Mouse (Mus musculus): ENCODE data around the gene Polr3b. TPM values are rescaled to one million over a fixed set of nuclear protein-coding genes. Genes with fewer than 3 reads are reported as not detected.
A peak's percentile ranks its signal among the peaks of the same experiment; 100 is the strongest.

Polr3b gene
- total RNA-seq, 2 experiments from 2014 or later, result 11.5 to 12.6 TPM

- no peak for DNase-seq
These were observed 11.3 kb upstream of the Polr3b start for GRCm38 (mm10) chr10:84610783-84611182.

GRCm38 (mm10) chr10:84611664-84612063 is 10.4 kb upstream of the Polr3b start:
- no peak for DNase-seq

GRCm38 (mm10) chr10:84612281-84612680 is 9.8 kb upstream of the Polr3b start:
- no peak for DNase-seq

- no peak for DNase-seq
These were observed 8.7 kb upstream of the Polr3b start for GRCm38 (mm10) chr10:84613366-84613765.

GRCm38 (mm10) chr10:84615076-84615475 is 7.0 kb upstream of the Polr3b start:
- DNase-seq, result no peak

GRCm38 (mm10) chr10:84631182-84631581 is 9.1 kb downstream of the Polr3b start:
- DNase-seq, result no peak

- no peak for DNase-seq
These were observed 9.9 kb downstream of the Polr3b start for GRCm38 (mm10) chr10:84632005-84632404.

- DNase-seq, result no peak
These were observed 14.6 kb downstream of the Polr3b start for GRCm38 (mm10) chr10:84636656-84637055.

GRCm38 (mm10) chr10:84638382-84638781 is 16.3 kb downstream of the Polr3b start:
- DNase-seq, result peak; percentile 47 to 57

GRCm38 (mm10) chr10:84639525-84640287 is 17.6 kb downstream of the Polr3b start:
- no peak for DNase-seq

GRCm38 (mm10) chr10:84640861-84641260 is 18.8 kb downstream of the Polr3b start:
- no peak for DNase-seq

GRCm38 (mm10) chr10:84641576-84641975 is 19.5 kb downstream of the Polr3b start:
- no peak for DNase-seq

GRCm38 (mm10) chr10:84645940-84646339 is 23.8 kb downstream of the Polr3b start:
- no peak for DNase-seq

- peak in 1 of 2 experiments; percentile 55 for DNase-seq
These were observed 24.5 kb downstream of the Polr3b start for GRCm38 (mm10) chr10:84646506-84647102.

- no peak for DNase-seq
These were observed 25.2 kb downstream of the Polr3b start for GRCm38 (mm10) chr10:84647264-84647663.

GRCm38 (mm10) chr10:84648911-84649310 is 26.8 kb downstream of the Polr3b start:
- no peak for DNase-seq

GRCm38 (mm10) chr10:84654029-84654428 is 31.9 kb downstream of the Polr3b start:
- DNase-seq, result no peak

- DNase-seq, result no peak
These were observed 32.6 kb downstream of the Polr3b start for GRCm38 (mm10) chr10:84654731-84655130.

- peak; percentile 75 to 82 for DNase-seq
These were observed 34.5 kb downstream of the Polr3b start for GRCm38 (mm10) chr10:84656618-84657017.

GRCm38 (mm10) chr10:84657437-84658087 is 35.5 kb downstream of the Polr3b start:
- peak; percentile 54 to 64 for DNase-seq

- DNase-seq, result no peak
These were observed 36.2 kb downstream of the Polr3b start for GRCm38 (mm10) chr10:84658088-84658848.

- no peak for DNase-seq
These were observed 37.2 kb downstream of the Polr3b start for GRCm38 (mm10) chr10:84659281-84659680.
